Mouse (Mus musculus): ENCODE results near the gene Hhat. TPM values are rescaled to one million over a fixed set of nuclear protein-coding genes. Genes with fewer than 3 reads are reported as not detected.

Hhat gene
- polyA plus RNA-seq, 1 experiment from 2014 or later = 4.4 TPM

DNA sequence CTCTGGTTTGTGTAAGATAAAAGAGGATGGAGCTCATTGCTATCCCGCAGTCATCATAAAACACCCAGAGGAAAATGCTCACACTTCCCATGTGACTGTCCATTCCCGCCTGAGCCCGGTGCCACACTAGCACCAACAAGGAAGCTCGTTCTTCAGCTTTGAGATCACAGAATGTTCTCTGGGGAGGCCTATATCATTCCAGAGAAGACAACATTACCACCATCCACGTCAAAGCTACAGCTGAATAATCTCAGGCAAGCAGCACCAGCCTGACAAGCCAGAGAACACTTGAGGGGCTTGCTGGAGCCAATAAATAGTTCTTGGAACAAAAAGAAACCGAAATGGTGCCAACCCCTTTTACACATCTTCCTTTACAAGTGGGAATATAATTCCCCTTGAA, 113.6 kb downstream of the Hhat start:
- Histone ChIP-seq H3K27ac (replicated peaks) (no peak overlapping the region), H3K9me3 (peaks cover 5% of the 10 kb centered on the region), H3K36me3 (no peaks in the 10 kb centered on the region), H3K27me3 (no peaks in the 10 kb centered on the region), H3K4me1 (replicated peaks) (0 out of 2 replicates have a peak, but pooled peaks cover 4% of the 10 kb centered on the region), H3K4me2 (no peak overlapping the region), H3K4me3 (no peak overlapping the region), H3K9ac (no peak overlapping the region)
- WGBS = 57% methylated on average over 6 of the region's 6 CpGs
- ATAC-seq (ENCODE audit: low read depth) = no peak

DNA sequence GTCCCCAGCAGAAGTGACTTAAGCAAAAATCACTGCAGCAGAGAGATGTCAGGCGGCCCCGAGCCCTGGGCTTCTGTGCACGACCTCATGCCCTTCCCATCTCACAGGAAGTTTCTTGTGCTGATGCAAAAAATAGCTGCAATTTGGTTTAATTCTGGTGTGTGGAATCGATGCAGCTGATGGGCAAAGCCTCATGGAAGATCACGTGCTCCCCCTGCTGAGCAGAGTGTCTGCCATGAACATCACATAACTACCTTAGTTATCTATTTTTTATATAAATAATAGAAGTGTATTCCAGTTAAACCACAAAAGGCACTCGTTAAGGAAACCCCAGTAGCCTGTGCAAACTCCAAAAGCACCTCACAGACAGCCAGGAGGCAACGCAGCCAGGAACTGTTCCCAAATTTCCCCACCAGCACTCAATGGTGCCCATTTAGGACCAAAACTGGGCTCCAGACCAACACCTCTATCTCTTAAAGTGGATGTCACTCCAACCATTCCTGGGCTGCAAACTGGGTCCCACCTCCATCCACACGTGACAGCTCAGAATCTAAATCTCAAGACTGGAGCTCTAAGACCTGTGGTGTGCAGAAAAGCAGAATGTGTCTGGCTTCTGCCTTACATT, 118.9 kb downstream of the Hhat start:
- H3K9me3 ChIP-seq = no peaks in the 10 kb centered on the region
- no peaks in the 10 kb centered on the region for H3K36me3 ChIP-seq
- H3K4me1 ChIP-seq (replicated peaks) = no peaks in the 10 kb centered on the region
- 80% methylated on average over 8 of the region's 8 CpGs for WGBS
- no peak overlapping the region for H3K4me2 ChIP-seq
- H3K27ac ChIP-seq (replicated peaks) = no peak overlapping the region
- H3K4me3 ChIP-seq = no peak overlapping the region
- no peak for ATAC-seq (ENCODE audit: low read depth)
- no peak overlapping the region for H3K9ac ChIP-seq
- H3K27me3 ChIP-seq = no peaks in the 10 kb centered on the region

DNA sequence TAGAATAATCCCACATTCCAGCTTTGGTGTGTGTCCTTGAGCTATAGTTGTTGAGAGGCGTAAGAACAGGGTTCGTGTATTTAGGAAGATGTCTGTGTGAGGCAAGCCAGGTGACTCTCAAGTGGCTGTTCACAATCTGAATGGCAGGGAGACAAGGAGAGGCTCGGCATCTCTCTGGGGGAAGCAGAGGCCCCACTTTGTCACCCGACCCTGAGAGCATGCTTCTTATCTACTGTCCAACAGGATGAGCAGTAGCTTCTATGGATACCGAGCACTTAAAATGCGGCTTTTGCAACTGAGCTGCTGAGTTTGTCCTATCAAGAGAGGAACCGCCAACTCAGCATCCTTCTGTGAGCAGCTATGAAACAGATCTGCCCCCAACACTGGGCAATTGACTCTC, 120.4 kb downstream of the Hhat start:
- H3K4me2 ChIP-seq = no peak overlapping the region
- no peak for ATAC-seq (ENCODE audit: low read depth)
- H3K27me3 ChIP-seq = no peaks in the 10 kb centered on the region
- no peak overlapping the region for H3K9ac ChIP-seq
- H3K9me3 ChIP-seq = no peaks in the 10 kb centered on the region
- no peak overlapping the region for H3K4me3 ChIP-seq
- no peak overlapping the region for H3K27ac ChIP-seq (replicated peaks)
- H3K4me1 ChIP-seq (replicated peaks) = no peaks in the 10 kb centered on the region
- H3K36me3 ChIP-seq = no peaks in the 10 kb centered on the region
- 84% methylated on average over 7 of the region's 7 CpGs for WGBS

DNA sequence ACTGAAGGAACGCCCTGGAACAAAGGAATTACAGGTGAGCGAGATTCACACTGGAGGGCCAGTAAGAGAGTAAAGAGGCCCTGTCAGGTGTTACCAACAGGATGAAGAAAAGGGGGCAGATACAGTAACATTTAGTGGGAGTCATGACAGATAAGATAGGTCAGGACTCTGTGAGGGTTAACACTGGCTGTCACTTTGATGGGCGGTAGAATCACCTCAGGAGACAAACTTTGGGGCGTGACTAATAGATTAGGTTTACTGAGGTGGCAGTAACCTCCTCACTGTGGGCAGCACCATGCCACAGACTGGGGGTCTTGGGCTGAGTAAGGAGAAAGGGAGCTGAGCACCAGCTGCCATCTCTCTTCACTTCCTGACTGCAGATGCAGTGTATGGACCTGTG, 121.0 kb downstream of the Hhat start:
- no peaks in the 10 kb centered on the region for H3K4me1 ChIP-seq (replicated peaks)
- no peak for ATAC-seq (ENCODE audit: low read depth)
- no peak overlapping the region for H3K27ac ChIP-seq (replicated peaks)
- no peak overlapping the region for H3K4me3 ChIP-seq
- no peak overlapping the region for H3K4me2 ChIP-seq
- no peaks in the 10 kb centered on the region for H3K27me3 ChIP-seq
- no peaks in the 10 kb centered on the region for H3K9me3 ChIP-seq
- no peak overlapping the region for H3K9ac ChIP-seq
- WGBS = 83% methylated on average over 4 of the region's 4 CpGs
- no peaks in the 10 kb centered on the region for H3K36me3 ChIP-seq

DNA sequence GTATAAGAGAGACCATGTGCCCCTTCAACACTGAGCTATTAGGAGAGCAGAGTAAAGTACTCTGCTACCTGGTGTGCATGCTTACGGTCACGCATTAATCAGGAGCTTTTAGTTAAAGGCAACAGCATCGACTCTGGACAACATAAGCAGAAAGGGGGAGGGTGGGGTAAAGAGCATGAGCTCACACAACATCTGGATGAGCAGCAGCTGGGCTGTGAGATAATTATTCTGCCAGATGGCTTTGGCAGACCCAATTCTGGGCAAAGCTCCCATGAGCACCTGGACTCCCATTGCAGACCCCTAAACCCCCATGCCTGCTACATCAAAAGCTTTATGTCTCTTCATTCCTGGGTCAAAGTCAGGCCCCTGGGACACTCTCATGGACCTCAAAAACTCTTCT, 121.8 kb downstream of the Hhat start:
- no peaks in the 10 kb centered on the region for H3K4me1 ChIP-seq (replicated peaks)
- no peak overlapping the region for H3K27ac ChIP-seq (replicated peaks)
- H3K9me3 ChIP-seq = no peaks in the 10 kb centered on the region
- no peaks in the 10 kb centered on the region for H3K27me3 ChIP-seq
- WGBS = 69% methylated on average over 3 of the region's 3 CpGs
- no peak overlapping the region for H3K9ac ChIP-seq
- H3K4me2 ChIP-seq = no peak overlapping the region
- ATAC-seq (ENCODE audit: low read depth) = no peak
- H3K4me3 ChIP-seq = no peak overlapping the region
- H3K36me3 ChIP-seq = no peaks in the 10 kb centered on the region

DNA sequence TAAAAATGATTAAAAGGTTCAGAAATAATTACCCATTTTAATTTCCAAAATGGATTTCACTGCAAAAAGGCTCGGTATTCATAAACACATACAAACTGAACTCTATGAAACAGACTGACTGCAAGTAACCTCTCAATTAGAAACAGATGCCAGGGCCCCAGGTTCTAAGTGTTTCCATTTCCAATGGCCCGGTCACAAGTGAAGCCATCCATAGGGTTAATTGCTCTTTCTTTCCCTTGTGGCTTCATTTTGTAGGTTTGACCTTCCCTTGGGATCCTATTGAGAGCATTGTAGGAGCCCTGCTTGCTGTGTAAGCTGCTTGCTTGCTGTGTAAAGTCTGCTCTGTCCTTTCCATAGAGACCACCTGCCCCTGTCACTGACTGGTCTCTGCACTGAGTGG, 123.7 kb downstream of the Hhat start:
- no peaks in the 10 kb centered on the region for H3K9me3 ChIP-seq
- no peaks in the 10 kb centered on the region for H3K4me1 ChIP-seq (replicated peaks)
- H3K9ac ChIP-seq = no peak overlapping the region
- H3K4me3 ChIP-seq = no peak overlapping the region
- 56% methylated on average over 2 of the region's 2 CpGs for WGBS
- H3K4me2 ChIP-seq = no peak overlapping the region
- no peak for ATAC-seq (ENCODE audit: low read depth)
- H3K27me3 ChIP-seq = no peaks in the 10 kb centered on the region
- no peak overlapping the region for H3K27ac ChIP-seq (replicated peaks)
- no peaks in the 10 kb centered on the region for H3K36me3 ChIP-seq

DNA sequence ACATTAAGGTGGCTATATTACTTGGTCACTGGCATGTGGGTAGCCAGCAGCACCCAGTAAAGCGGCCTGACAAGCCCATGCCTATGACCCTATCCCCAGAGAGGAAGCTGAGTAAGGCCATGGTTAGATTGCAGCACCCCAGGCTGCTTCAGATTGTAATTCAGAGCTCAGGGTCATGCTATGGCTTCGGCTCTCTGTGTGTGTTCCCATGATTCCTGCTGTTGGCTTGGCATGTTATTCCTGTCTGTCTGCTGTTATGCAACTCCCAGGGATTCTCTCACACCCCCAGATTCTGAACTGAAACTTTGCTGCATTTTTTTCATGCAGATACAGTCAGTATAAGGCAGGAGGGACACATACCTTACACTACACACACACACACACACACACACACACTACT, 128.9 kb downstream of the Hhat start:
- H3K9me3 ChIP-seq = no peaks in the 10 kb centered on the region
- no peak overlapping the region for H3K4me3 ChIP-seq
- ATAC-seq (ENCODE audit: low read depth) = no peak
- peaks cover 14% of the 10 kb centered on the region for H3K4me1 ChIP-seq (replicated peaks)
- no peaks in the 10 kb centered on the region for H3K36me3 ChIP-seq
- H3K9ac ChIP-seq = no peak overlapping the region
- H3K27me3 ChIP-seq = no peaks in the 10 kb centered on the region
- WGBS = 69% methylated on average over 2 of the region's 2 CpGs
- H3K27ac ChIP-seq (replicated peaks) = no peak overlapping the region
- no peak overlapping the region for H3K4me2 ChIP-seq

DNA sequence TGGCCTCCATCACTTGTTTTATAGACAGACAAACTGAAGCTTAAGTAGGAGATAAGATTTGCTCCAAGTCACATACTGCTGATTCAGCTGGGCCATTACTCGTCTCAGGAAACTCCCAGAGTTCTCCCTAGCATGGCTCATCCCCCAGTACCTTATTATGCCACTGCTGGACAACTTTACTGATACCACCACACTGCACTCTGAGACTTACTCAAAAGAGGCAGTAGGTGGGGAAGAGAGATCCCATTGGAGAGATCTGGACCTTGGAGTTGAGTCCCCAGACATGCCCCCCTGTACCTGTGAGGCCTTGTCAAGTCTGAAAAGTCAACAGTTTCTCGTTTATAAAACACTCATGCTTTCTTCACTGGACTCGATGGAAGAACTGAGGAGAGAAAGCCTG, 131.8 kb downstream of the Hhat start:
- no peak overlapping the region for H3K9ac ChIP-seq
- H3K36me3 ChIP-seq = no peaks in the 10 kb centered on the region
- H3K27me3 ChIP-seq = no peaks in the 10 kb centered on the region
- no peak overlapping the region for H3K4me3 ChIP-seq
- peaks cover 14% of the 10 kb centered on the region for H3K4me1 ChIP-seq (replicated peaks)
- H3K4me2 ChIP-seq = no peak overlapping the region
- 73% methylated on average over 3 of the region's 3 CpGs for WGBS
- no peaks in the 10 kb centered on the region for H3K9me3 ChIP-seq
- no peak overlapping the region for H3K27ac ChIP-seq (replicated peaks)
- ATAC-seq (ENCODE audit: low read depth) = no peak

DNA sequence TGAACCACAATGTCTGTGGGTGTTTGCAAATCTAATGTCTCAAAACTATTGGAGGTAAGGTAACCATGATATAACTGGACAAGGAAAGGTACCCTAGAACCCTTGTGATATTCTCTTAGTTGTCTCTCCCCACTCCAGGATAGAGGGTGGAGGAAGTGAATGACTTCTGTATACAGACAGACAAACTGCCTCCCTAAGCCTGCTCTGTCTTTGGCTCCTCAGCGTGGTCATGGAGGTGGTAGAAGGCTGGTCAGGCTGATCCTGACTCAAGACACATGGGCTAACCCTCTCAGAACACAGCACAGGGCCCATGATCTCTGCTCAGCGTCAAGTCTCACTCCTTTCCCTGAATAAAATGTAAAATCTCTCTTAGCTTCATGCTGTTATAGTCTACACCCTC, 149.2 kb downstream of the Hhat start:
- 96% methylated on average over 2 of the region's 2 CpGs for WGBS
- no peak overlapping the region for H3K27ac ChIP-seq (replicated peaks)
- no peaks in the 10 kb centered on the region for H3K27me3 ChIP-seq

DNA sequence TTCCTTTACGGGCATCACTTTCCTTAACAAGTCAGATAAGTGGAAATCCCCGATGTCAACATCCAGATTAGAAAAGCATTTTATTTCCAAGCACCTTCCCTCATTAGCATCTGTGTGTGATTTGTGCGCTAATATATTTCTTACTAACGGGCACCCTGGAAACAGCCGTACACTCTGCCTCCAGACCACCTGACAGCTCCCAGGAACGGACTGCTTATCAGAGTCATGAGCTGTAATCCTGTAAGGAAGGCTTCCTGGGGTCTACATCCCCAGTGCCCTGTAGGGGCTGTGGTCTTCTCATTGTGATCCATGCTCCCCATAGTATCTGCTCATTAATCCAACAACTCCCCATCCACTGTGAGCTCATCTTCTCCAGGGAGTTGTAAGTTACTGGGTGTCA, 157.8 kb downstream of the Hhat start:
- H3K36me3 ChIP-seq = no peaks in the 10 kb centered on the region
- H3K9ac ChIP-seq = no peak overlapping the region
- no peaks in the 10 kb centered on the region for H3K9me3 ChIP-seq
- peaks cover 5% of the 10 kb centered on the region for H3K4me1 ChIP-seq (replicated peaks)
- no peaks in the 10 kb centered on the region for H3K27me3 ChIP-seq
- H3K4me2 ChIP-seq = no peak overlapping the region
- no peak overlapping the region for H3K4me3 ChIP-seq
- ATAC-seq (ENCODE audit: low read depth) = 0 out of 2 replicates have a peak, but pooled peaks have one; percentile 32
- WGBS = 49% methylated on average over 6 of the region's 6 CpGs
- no peak overlapping the region for H3K27ac ChIP-seq (replicated peaks)

More for the DNA sequence above, 149.2 kb downstream of the Hhat start:
- Histone ChIP-seq H3K4me1 (replicated peaks) (no peaks in the 10 kb centered on the region), H3K9me3 (peaks cover 6% of the 10 kb centered on the region; the same call in 1 of the 2 replicates), H3K4me2 (no peak overlapping the region), H3K4me3 (no peak overlapping the region), H3K36me3 (no peaks in the 10 kb centered on the region), H3K9ac (no peak overlapping the region)
- ATAC-seq (ENCODE audit: low read depth) = no peak

DNA sequence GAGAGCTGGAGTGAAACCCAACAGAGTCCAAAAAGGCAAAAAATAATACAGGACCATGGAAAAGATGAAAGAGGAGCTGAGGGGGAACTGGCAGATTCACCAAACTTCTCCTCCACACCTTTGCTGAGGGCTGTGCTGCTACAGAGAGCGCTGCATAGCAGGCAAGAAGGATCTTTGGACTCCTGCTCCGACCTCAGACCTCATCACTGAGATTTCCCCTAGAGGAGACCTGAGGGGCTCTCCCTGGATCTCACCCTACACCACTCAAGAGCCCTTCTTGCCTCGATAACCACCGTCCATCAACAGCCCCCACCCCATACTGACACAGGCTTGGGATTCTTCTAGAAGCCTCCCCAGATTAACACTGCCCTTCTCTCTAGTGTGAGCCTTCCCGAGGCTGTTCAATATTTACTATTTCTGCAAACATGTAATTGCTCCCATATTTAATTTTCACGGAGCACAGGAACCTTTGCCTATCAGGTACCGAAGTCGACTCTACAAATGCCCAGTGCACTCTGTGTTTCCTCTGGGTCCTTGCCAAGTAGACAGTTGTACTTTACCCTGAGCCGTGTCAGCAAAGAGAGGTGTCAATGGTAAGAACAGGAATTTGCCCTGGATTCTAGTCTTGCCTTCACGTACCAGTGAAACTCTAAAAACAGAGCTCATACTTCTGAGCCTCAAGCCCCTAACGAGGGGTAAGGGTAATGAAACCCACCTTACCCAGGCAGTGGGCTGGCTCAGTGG, 158.9 kb downstream of the Hhat start:
- no peaks in the 10 kb centered on the region for H3K36me3 ChIP-seq
- no peak for ATAC-seq (ENCODE audit: low read depth)
- no peaks in the 10 kb centered on the region for H3K27me3 ChIP-seq
- peaks cover 5% of the 10 kb centered on the region for H3K4me1 ChIP-seq (replicated peaks)
- WGBS = 91% methylated on average over 11 of the region's 11 CpGs
- no peak overlapping the region for H3K4me3 ChIP-seq
- no peak overlapping the region for H3K4me2 ChIP-seq
- no peak overlapping the region for H3K27ac ChIP-seq (replicated peaks)
- no peaks in the 10 kb centered on the region for H3K9me3 ChIP-seq
- H3K9ac ChIP-seq = no peak overlapping the region

DNA sequence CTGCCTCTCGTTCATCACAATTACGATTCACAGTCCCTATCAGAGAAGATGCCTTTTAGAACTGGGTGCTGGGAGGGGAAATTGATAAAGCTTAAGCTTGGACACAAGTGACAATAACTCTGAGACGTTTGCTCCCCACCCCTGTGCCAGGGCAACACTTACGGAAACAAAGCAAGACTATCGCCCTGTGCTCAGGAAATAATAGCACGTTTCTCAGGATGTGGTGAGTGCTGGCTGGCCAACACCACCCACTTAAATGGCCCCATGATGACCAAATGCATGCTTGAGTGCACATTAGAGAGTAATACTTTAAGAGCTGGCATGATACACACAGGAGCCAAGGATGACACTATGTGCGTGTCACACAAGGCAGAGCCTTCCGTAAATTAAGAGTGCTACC, 164.1 kb downstream of the Hhat start:
- Histone ChIP-seq H3K4me2 (no peak overlapping the region), H3K9ac (no peak overlapping the region), H3K4me1 (replicated peaks) (peaks cover 10% of the 10 kb centered on the region), H3K9me3 (no peaks in the 10 kb centered on the region), H3K36me3 (no peaks in the 10 kb centered on the region), H3K4me3 (no peak overlapping the region), H3K27me3 (no peaks in the 10 kb centered on the region), H3K27ac (replicated peaks) (no peak overlapping the region)
- 82% methylated on average over 8 of the region's 8 CpGs for WGBS
- ATAC-seq (ENCODE audit: low read depth) = no peak

DNA sequence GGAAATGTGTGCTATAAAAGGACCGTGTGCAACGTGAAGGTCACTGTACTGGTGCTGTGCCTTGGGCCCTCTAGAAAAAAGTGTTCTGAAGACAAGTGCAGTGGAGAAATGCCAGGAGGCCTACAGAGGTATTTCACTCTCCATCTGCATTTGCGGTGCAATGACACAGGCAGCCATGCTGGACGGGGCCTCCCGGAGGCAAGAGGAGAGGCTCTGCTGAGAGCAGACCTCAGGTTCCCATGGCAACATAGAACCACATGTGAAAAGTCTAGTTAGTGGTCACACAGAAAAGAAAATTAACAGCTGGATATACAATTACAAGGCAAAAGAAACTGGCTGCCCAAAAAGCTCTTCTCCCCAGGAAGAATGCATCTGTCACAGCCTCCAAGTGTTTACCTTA, 166.6 kb downstream of the Hhat start:
- Histone ChIP-seq H3K9me3 (no peaks in the 10 kb centered on the region), H3K36me3 (no peaks in the 10 kb centered on the region), H3K4me3 (no peak overlapping the region), H3K9ac (no peak overlapping the region), H3K27ac (replicated peaks) (peak overlapping the region; percentile 34; the same call in 1 of the 2 replicates), H3K4me2 (no peak overlapping the region), H3K27me3 (no peaks in the 10 kb centered on the region), H3K4me1 (replicated peaks) (peaks cover 10% of the 10 kb centered on the region)
- WGBS = 34% methylated on average over 5 of the region's 5 CpGs
- ATAC-seq (ENCODE audit: low read depth) = no peak
